Mouse (Mus musculus): Measurements from ENCODE around the gene Cd82. TPM values are rescaled to one million over a fixed set of nuclear protein-coding genes. Genes with fewer than 3 reads are reported as not detected.

Cd82 gene
- polyA plus RNA-seq, 1 experiment from 2014 or later, result 45.3 TPM

- Histone ChIP-seq H3K27ac (ENCODE audit: low read length) (no peak overlapping the region), H3K27me3 (ENCODE audit: control insufficient read depth, insufficient read depth, low read length) (no peaks in the 10 kb centered on the region), H3K4me1 (ENCODE audit: control insufficient read depth, insufficient read depth, low read length) (no peaks in the 10 kb centered on the region), H3K36me3 (ENCODE audit: control insufficient read depth, insufficient read depth, low read length) (no peaks in the 10 kb centered on the region), H3K4me2 (replicated peaks; ENCODE audit: low read depth, low read length) (no peak overlapping the region), H3K9ac (replicated peaks; ENCODE audit: low read depth, low read length) (no peak overlapping the region), H3K4me3 (ENCODE audit: low read depth, low read length) (no peak overlapping the region), H3K9me3 (ENCODE audit: control insufficient read depth, low read depth, low read length) (no peaks in the 10 kb centered on the region)
- 86% methylated on average over 3 of the region's 3 CpGs for WGBS
- no peak for ATAC-seq (ENCODE audit: insufficient number of reproducible peaks, insufficient read depth, low FRiP score, low read depth)
Observed at GRCm38 (mm10) chr2:93495170-93495569, 32.2 kb upstream of the Cd82 start.

- Histone ChIP-seq H3K4me1 (ENCODE audit: control insufficient read depth, insufficient read depth, low read length) (no peaks in the 10 kb centered on the region), H3K4me2 (replicated peaks; ENCODE audit: low read depth, low read length) (no peak overlapping the region), H3K9me3 (ENCODE audit: control insufficient read depth, low read depth, low read length) (no peaks in the 10 kb centered on the region), H3K4me3 (ENCODE audit: low read depth, low read length) (no peak overlapping the region), H3K27me3 (ENCODE audit: control insufficient read depth, insufficient read depth, low read length) (no peaks in the 10 kb centered on the region), H3K9ac (replicated peaks; ENCODE audit: low read depth, low read length) (no peak overlapping the region), H3K27ac (ENCODE audit: low read length) (no peak overlapping the region), H3K36me3 (ENCODE audit: control insufficient read depth, insufficient read depth, low read length) (no peaks in the 10 kb centered on the region)
- WGBS, result 79% methylated on average over 3 of the region's 3 CpGs
- no peak for ATAC-seq (ENCODE audit: insufficient number of reproducible peaks, insufficient read depth, low FRiP score, low read depth)
Observed at GRCm38 (mm10) chr2:93493541-93493940, 30.6 kb upstream of the Cd82 start.

- WGBS, result 76% methylated on average over 2 of the region's 2 CpGs
- Histone ChIP-seq H3K27me3 (ENCODE audit: control insufficient read depth, insufficient read depth, low read length) (no peaks in the 10 kb centered on the region), H3K4me2 (replicated peaks; ENCODE audit: low read depth, low read length) (no peak overlapping the region), H3K4me1 (ENCODE audit: control insufficient read depth, insufficient read depth, low read length) (peaks cover 3% of the 10 kb centered on the region; the same call in 1 of the 2 replicates), H3K27ac (ENCODE audit: low read length) (no peak overlapping the region), H3K4me3 (ENCODE audit: low read depth, low read length) (no peak overlapping the region), H3K9me3 (ENCODE audit: control insufficient read depth, low read depth, low read length) (no peaks in the 10 kb centered on the region), H3K9ac (replicated peaks; ENCODE audit: low read depth, low read length) (no peak overlapping the region), H3K36me3 (ENCODE audit: control insufficient read depth, insufficient read depth, low read length) (no peaks in the 10 kb centered on the region)
- ATAC-seq (ENCODE audit: insufficient number of reproducible peaks, insufficient read depth, low FRiP score, low read depth), result no peak
Observed at GRCm38 (mm10) chr2:93490516-93490915, 27.6 kb upstream of the Cd82 start.

GRCm38 (mm10) chr2:93488911-93489587 is 26.1 kb upstream of the Cd82 start:
- H3K4me2 ChIP-seq (replicated peaks; ENCODE audit: low read depth, low read length), result no peak overlapping the region
- H3K4me3 ChIP-seq (ENCODE audit: low read depth, low read length), result no peak overlapping the region
- H3K36me3 ChIP-seq (ENCODE audit: control insufficient read depth, insufficient read depth, low read length), result no peaks in the 10 kb centered on the region
- no peak overlapping the region for H3K27ac ChIP-seq (ENCODE audit: low read length)
- 23% methylated on average over 19 of the region's 19 CpGs for WGBS
- H3K27me3 ChIP-seq (ENCODE audit: control insufficient read depth, insufficient read depth, low read length), result no peaks in the 10 kb centered on the region
- ATAC-seq (ENCODE audit: insufficient number of reproducible peaks, insufficient read depth, low FRiP score, low read depth), result peak; percentile 44; the same call in 1 of the 2 replicates
- peaks cover 6% of the 10 kb centered on the region; the same call in 1 of the 2 replicates for H3K4me1 ChIP-seq (ENCODE audit: control insufficient read depth, insufficient read depth, low read length)
- no peaks in the 10 kb centered on the region for H3K9me3 ChIP-seq (ENCODE audit: control insufficient read depth, low read depth, low read length)
- H3K9ac ChIP-seq (replicated peaks; ENCODE audit: low read depth, low read length), result no peak overlapping the region

GRCm38 (mm10) chr2:93485459-93485858 is 22.5 kb upstream of the Cd82 start:
- H3K4me1 ChIP-seq (ENCODE audit: control insufficient read depth, insufficient read depth, low read length), result peaks cover 6% of the 10 kb centered on the region; the same call in 1 of the 2 replicates
- H3K27me3 ChIP-seq (ENCODE audit: control insufficient read depth, insufficient read depth, low read length), result no peaks in the 10 kb centered on the region
- H3K9me3 ChIP-seq (ENCODE audit: control insufficient read depth, low read depth, low read length), result no peaks in the 10 kb centered on the region
- 43% methylated on average over 9 of the region's 9 CpGs for WGBS
- H3K9ac ChIP-seq (replicated peaks; ENCODE audit: low read depth, low read length), result no peak overlapping the region
- no peaks in the 10 kb centered on the region for H3K36me3 ChIP-seq (ENCODE audit: control insufficient read depth, insufficient read depth, low read length)
- H3K4me3 ChIP-seq (ENCODE audit: low read depth, low read length), result no peak overlapping the region
- no peak overlapping the region for H3K27ac ChIP-seq (ENCODE audit: low read length)
- no peak for ATAC-seq (ENCODE audit: insufficient number of reproducible peaks, insufficient read depth, low FRiP score, low read depth)
- no peak overlapping the region for H3K4me2 ChIP-seq (replicated peaks; ENCODE audit: low read depth, low read length)

- H3K27me3 ChIP-seq (ENCODE audit: control insufficient read depth, insufficient read depth, low read length), result no peaks in the 10 kb centered on the region
- H3K9ac ChIP-seq (replicated peaks; ENCODE audit: low read depth, low read length), result no peak overlapping the region
- H3K9me3 ChIP-seq (ENCODE audit: control insufficient read depth, low read depth, low read length), result no peaks in the 10 kb centered on the region
- no peaks in the 10 kb centered on the region for H3K36me3 ChIP-seq (ENCODE audit: control insufficient read depth, insufficient read depth, low read length)
- no peak overlapping the region for H3K27ac ChIP-seq (ENCODE audit: low read length)
- H3K4me2 ChIP-seq (replicated peaks; ENCODE audit: low read depth, low read length), result no peak overlapping the region
- H3K4me1 ChIP-seq (ENCODE audit: control insufficient read depth, insufficient read depth, low read length), result peaks cover 11% of the 10 kb centered on the region; the same call in 1 of the 2 replicates
- no peak overlapping the region for H3K4me3 ChIP-seq (ENCODE audit: low read depth, low read length)
- ATAC-seq (ENCODE audit: insufficient number of reproducible peaks, insufficient read depth, low FRiP score, low read depth), result no peak
- 37% methylated on average over 6 of the region's 6 CpGs for WGBS
Observed at GRCm38 (mm10) chr2:93482036-93482644, 19.2 kb upstream of the Cd82 start.

- peak; percentile 58; the same call in 1 of the 2 replicates for ATAC-seq (ENCODE audit: insufficient number of reproducible peaks, insufficient read depth, low FRiP score, low read depth)
Observed at GRCm38 (mm10) chr2:93478744-93479143, 15.8 kb upstream of the Cd82 start.

GRCm38 (mm10) chr2:93477519-93477918 is 14.6 kb upstream of the Cd82 start:
- peak; percentile 30; the same call in 1 of the 2 replicates for ATAC-seq (ENCODE audit: insufficient number of reproducible peaks, insufficient read depth, low FRiP score, low read depth)
- 0 out of 2 replicates have a peak, but pooled peaks cover 5% of the 10 kb centered on the region for H3K4me1 ChIP-seq (ENCODE audit: control insufficient read depth, insufficient read depth, low read length)
- H3K4me2 ChIP-seq (replicated peaks; ENCODE audit: low read depth, low read length), result no peak overlapping the region
- no peaks in the 10 kb centered on the region for H3K27me3 ChIP-seq (ENCODE audit: control insufficient read depth, insufficient read depth, low read length)
- no peak overlapping the region for H3K27ac ChIP-seq (ENCODE audit: low read length)
- H3K9ac ChIP-seq (replicated peaks; ENCODE audit: low read depth, low read length), result no peak overlapping the region
- WGBS, result 46% methylated on average over 7 of the region's 7 CpGs
- no peaks in the 10 kb centered on the region for H3K36me3 ChIP-seq (ENCODE audit: control insufficient read depth, insufficient read depth, low read length)
- no peaks in the 10 kb centered on the region for H3K9me3 ChIP-seq (ENCODE audit: control insufficient read depth, low read depth, low read length)
- no peak overlapping the region for H3K4me3 ChIP-seq (ENCODE audit: low read depth, low read length)

More at GRCm38 (mm10) chr2:93478744-93479143, 15.8 kb upstream of the Cd82 start:
- Histone ChIP-seq H3K4me1 (ENCODE audit: control insufficient read depth, insufficient read depth, low read length) (0 out of 2 replicates have a peak, but pooled peaks cover 5% of the 10 kb centered on the region), H3K36me3 (ENCODE audit: control insufficient read depth, insufficient read depth, low read length) (no peaks in the 10 kb centered on the region), H3K27ac (ENCODE audit: low read length) (no peak overlapping the region), H3K9ac (replicated peaks; ENCODE audit: low read depth, low read length) (no peak overlapping the region), H3K9me3 (ENCODE audit: control insufficient read depth, low read depth, low read length) (no peaks in the 10 kb centered on the region), H3K4me3 (ENCODE audit: low read depth, low read length) (no peak overlapping the region), H3K4me2 (replicated peaks; ENCODE audit: low read depth, low read length) (no peak overlapping the region), H3K27me3 (ENCODE audit: control insufficient read depth, insufficient read depth, low read length) (no peaks in the 10 kb centered on the region)
- WGBS, result 73% methylated on average over 5 of the region's 5 CpGs
